Mouse (Mus musculus): ENCODE measurements around the gene Usp6nl. TPM values are rescaled to one million over a fixed set of nuclear protein-coding genes. Genes with fewer than 3 reads are reported as not detected.

Usp6nl gene
- total and polyA plus RNA-seq, 2 experiments from 2014 or later, result 7.8 to 16.8 TPM

DNA sequence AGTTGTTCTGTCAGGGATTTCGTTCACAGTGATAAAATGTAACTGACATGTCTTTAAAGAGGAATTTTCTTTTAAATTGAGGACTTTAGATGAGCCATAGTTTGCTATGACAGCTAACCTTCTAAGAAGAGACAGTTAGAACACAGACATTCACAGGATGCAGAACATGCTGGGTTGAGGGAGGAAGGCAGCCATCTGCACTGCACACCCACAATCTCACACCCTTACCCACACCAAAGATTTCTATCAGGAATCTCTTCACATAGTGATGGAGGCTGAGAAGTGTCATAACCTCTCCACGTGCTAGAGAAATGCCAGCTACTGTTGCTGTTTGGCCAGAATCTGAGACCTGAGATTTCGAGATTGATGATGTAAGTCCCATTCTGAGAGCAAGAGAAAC is 139.8 kb downstream of the Usp6nl start:
- Histone ChIP-seq H3K27me3 (ENCODE audit: insufficient read depth, low read length) (no peaks in the 10 kb centered on the region), H3K9me3 (ENCODE audit: low read length) (no peaks in the 10 kb centered on the region), H3K4me3 (ENCODE audit: low read length) (no peak overlapping the region), H3K4me2 (ENCODE audit: low read depth, low read length) (no peak overlapping the region), H3K4me1 (ENCODE audit: insufficient read depth, low read length) (no peaks in the 10 kb centered on the region), H3K36me3 (ENCODE audit: insufficient read depth, low read length) (no peaks in the 10 kb centered on the region), H3K27ac (no peak overlapping the region), H3K9ac (replicated peaks; ENCODE audit: low read length) (no peak overlapping the region)
- no peak for TF ChIP-seq CTCF (IDR thresholded peaks at IDR 0.05; ENCODE audit: low read depth)
- ATAC-seq (no peak), DNase-seq (ENCODE audit: low spot score) (no peak)
- 90% methylated on average over 3 of the region's 3 CpGs for WGBS

DNA sequence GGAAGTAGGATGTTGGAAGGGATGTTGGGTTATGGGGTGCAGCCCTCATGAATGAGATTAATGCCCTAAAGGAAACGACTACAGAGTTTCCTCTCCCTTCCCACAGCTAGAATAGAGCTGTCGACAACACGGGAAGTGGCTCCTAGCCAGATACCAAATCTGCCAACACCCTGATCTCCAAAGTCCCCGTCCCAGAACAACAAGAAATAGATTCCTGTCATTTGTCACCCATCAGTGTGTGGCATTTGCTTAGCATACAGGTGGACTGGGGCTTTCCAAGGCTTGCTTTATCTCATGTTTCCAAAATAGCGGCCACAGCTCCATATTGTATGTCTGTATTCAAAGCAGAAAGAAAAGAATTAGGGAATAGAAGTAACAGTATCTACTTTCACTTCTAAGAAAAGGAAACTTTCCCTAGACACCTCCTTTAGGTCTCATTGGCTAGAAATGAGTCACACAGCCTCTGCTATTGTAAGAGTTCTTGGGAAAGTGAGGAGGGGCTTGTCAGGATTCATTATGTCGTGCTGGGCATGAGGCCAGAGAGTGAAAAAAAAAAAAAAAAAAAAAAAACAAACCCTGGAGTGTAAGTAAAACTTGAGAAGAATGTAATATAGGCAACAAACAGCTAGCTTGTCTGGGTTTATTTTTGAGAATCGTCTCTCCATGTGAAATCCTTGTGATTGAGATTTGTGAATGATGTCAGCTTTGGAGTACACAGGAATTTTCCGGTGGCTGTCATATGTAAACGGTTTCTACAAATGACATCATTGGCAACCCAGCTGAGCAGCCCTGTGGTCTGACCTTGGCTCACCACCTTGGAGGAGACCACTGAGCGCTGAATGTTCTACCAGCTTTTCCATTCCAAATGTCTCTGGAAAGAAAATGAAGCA is 141.6 kb downstream of the Usp6nl start:
- no peaks in the 10 kb centered on the region for H3K36me3 ChIP-seq (ENCODE audit: insufficient read depth, low read length)
- WGBS, result 20% methylated on average over 10 of the region's 10 CpGs
- ATAC-seq (peak; percentile 89), DNase-seq (ENCODE audit: low spot score) (peak; percentile 67)
- no peaks in the 10 kb centered on the region for H3K9me3 ChIP-seq (ENCODE audit: low read length)
- H3K4me3 ChIP-seq (ENCODE audit: low read length), result no peak overlapping the region
- no peak overlapping the region for H3K9ac ChIP-seq (replicated peaks; ENCODE audit: low read length)
- no peak for TF ChIP-seq CTCF (IDR thresholded peaks at IDR 0.05; ENCODE audit: low read depth)
- H3K4me1 ChIP-seq (ENCODE audit: insufficient read depth, low read length), result no peaks in the 10 kb centered on the region
- H3K27me3 ChIP-seq (ENCODE audit: insufficient read depth, low read length), result no peaks in the 10 kb centered on the region
- H3K4me2 ChIP-seq (ENCODE audit: low read depth, low read length), result no peak overlapping the region
- peak overlapping the region; percentile 74 for H3K27ac ChIP-seq

DNA sequence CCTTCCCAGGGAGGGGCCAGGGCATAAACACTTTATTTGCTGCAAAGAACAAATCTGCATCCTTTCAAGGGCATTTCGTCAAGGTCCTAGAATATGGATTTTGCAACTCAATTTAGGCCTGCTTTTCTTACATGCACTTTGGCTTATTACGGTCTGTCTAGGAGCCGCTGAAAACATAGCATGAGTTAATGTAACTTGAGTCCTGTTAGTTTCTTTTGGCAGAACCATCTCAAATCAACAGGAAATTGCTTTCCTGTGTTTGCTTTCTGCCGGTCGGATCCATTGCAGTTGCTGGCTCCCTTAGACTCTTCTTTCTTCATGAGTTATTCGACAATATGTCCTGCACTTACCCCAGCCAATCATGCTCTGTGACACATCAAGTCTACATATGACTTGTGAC is 143.9 kb downstream of the Usp6nl start:
- Histone ChIP-seq H3K36me3 (ENCODE audit: insufficient read depth, low read length) (no peaks in the 10 kb centered on the region), H3K27me3 (ENCODE audit: insufficient read depth, low read length) (no peaks in the 10 kb centered on the region), H3K4me1 (ENCODE audit: insufficient read depth, low read length) (peaks cover 11% of the 10 kb centered on the region; the same call in 1 of the 2 replicates), H3K27ac (no peak overlapping the region), H3K9me3 (ENCODE audit: low read length) (no peaks in the 10 kb centered on the region), H3K9ac (replicated peaks; ENCODE audit: low read length) (no peak overlapping the region), H3K4me3 (ENCODE audit: low read length) (no peak overlapping the region), H3K4me2 (ENCODE audit: low read depth, low read length) (no peak overlapping the region)
- ATAC-seq (no peak), DNase-seq (ENCODE audit: low spot score) (no peak)
- 77% methylated on average over 6 of the region's 6 CpGs for WGBS
- no peak for TF ChIP-seq CTCF (IDR thresholded peaks at IDR 0.05; ENCODE audit: low read depth)

DNA sequence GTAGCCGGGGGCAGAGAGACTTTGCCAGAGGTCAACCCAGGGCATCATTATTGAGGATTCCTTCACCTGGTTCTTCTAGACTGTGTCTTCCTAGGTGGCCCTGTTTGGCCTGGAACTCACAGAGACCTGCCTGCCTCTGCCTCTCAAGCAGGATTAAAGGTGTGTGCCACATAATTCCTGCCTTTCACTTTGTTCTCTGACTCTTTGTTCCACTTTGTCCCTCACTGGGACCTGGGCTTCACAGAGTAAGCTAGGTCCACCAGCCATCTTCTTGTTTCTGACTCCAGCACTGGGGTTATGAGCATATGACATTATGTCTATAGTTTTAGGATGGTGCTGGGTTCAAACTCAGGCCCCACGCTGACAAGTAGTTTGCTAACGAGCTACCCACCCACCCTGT is 144.9 kb downstream of the Usp6nl start:
- Histone ChIP-seq H3K27me3 (ENCODE audit: insufficient read depth, low read length) (no peaks in the 10 kb centered on the region), H3K9me3 (ENCODE audit: low read length) (no peaks in the 10 kb centered on the region), H3K36me3 (ENCODE audit: insufficient read depth, low read length) (no peaks in the 10 kb centered on the region), H3K4me1 (ENCODE audit: insufficient read depth, low read length) (peaks cover 11% of the 10 kb centered on the region; the same call in 1 of the 2 replicates), H3K4me2 (ENCODE audit: low read depth, low read length) (no peak overlapping the region), H3K27ac (no peak overlapping the region), H3K4me3 (ENCODE audit: low read length) (no peak overlapping the region), H3K9ac (replicated peaks; ENCODE audit: low read length) (no peak overlapping the region)
- TF ChIP-seq CTCF (IDR thresholded peaks at IDR 0.05; ENCODE audit: low read depth), result no peak
- no peak for ATAC-seq
- DNase-seq (ENCODE audit: low spot score), result no peak
- WGBS, result over 99% methylated on average over 3 of the region's 3 CpGs

DNA sequence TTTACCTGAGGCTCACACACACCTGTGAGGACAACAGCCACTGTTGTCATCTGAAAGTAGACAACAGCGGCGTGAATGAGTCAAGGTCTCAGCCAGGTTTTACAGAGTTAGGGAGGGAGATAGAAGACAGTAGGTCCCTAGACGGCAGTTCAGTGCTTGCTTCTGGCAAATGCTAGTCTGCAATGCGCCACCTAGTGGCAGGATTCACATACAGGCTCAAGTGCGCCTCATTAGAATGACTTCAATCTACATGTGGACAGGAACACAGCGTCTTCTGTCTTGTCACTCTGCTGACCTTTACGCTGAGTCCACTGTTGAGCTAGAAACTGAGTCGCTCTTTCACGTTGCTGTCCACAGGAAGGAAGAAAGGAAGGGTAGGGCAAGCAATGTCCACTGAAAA is 146.7 kb downstream of the Usp6nl start:
- peak; percentile 85 for DNase-seq (ENCODE audit: low spot score)
- no peak overlapping the region for H3K9ac ChIP-seq (replicated peaks; ENCODE audit: low read length)
- no peaks in the 10 kb centered on the region for H3K27me3 ChIP-seq (ENCODE audit: insufficient read depth, low read length)
- no peaks in the 10 kb centered on the region for H3K9me3 ChIP-seq (ENCODE audit: low read length)
- peak; percentile 39; the same call in 1 of the 2 replicates for ATAC-seq
- H3K27ac ChIP-seq, result no peak overlapping the region
- peaks cover 11% of the 10 kb centered on the region; the same call in 1 of the 2 replicates for H3K4me1 ChIP-seq (ENCODE audit: insufficient read depth, low read length)
- no peaks in the 10 kb centered on the region for H3K36me3 ChIP-seq (ENCODE audit: insufficient read depth, low read length)
- WGBS, result 40% methylated on average over 9 of the region's 9 CpGs
- no peak overlapping the region for H3K4me2 ChIP-seq (ENCODE audit: low read depth, low read length)
- no peak overlapping the region for H3K4me3 ChIP-seq (ENCODE audit: low read length)
- peak; percentile 89 for TF ChIP-seq CTCF (IDR thresholded peaks at IDR 0.05; ENCODE audit: low read depth)

GRCm38 (mm10) chr2:6471110-6471611 is 148.7 kb downstream of the Usp6nl start:
- WGBS, result 39% methylated on average over 4 of the region's 4 CpGs
- Histone ChIP-seq H3K4me2 (ENCODE audit: low read depth, low read length) (no peak overlapping the region), H3K36me3 (ENCODE audit: insufficient read depth, low read length) (no peaks in the 10 kb centered on the region), H3K9me3 (ENCODE audit: low read length) (no peaks in the 10 kb centered on the region), H3K4me3 (ENCODE audit: low read length) (no peak overlapping the region), H3K27me3 (ENCODE audit: insufficient read depth, low read length) (no peaks in the 10 kb centered on the region), H3K9ac (replicated peaks; ENCODE audit: low read length) (no peak overlapping the region), H3K27ac (no peak overlapping the region), H3K4me1 (ENCODE audit: insufficient read depth, low read length) (peaks cover 11% of the 10 kb centered on the region; the same call in 1 of the 2 replicates)
- no peak for TF ChIP-seq CTCF (IDR thresholded peaks at IDR 0.05; ENCODE audit: low read depth)
- DNase-seq (ENCODE audit: low spot score), result no peak
- no peak for ATAC-seq

GRCm38 (mm10) chr2:6473829-6474228 is 151.4 kb downstream of the Usp6nl start:
- ATAC-seq (no peak), DNase-seq (ENCODE audit: low spot score) (no peak)
- no peak overlapping the region for H3K9ac ChIP-seq (replicated peaks; ENCODE audit: low read length)
- H3K4me2 ChIP-seq (ENCODE audit: low read depth, low read length), result no peak overlapping the region
- no peaks in the 10 kb centered on the region for H3K9me3 ChIP-seq (ENCODE audit: low read length)
- H3K36me3 ChIP-seq (ENCODE audit: insufficient read depth, low read length), result no peaks in the 10 kb centered on the region
- H3K4me1 ChIP-seq (ENCODE audit: insufficient read depth, low read length), result peaks cover 15% of the 10 kb centered on the region
- no peak overlapping the region for H3K27ac ChIP-seq
- H3K4me3 ChIP-seq (ENCODE audit: low read length), result no peak overlapping the region
- TF ChIP-seq CTCF (IDR thresholded peaks at IDR 0.05; ENCODE audit: low read depth), result peak; percentile 35; the same call in 1 of the 2 replicates
- WGBS, result 75% methylated on average over 5 of the region's 5 CpGs
- no peaks in the 10 kb centered on the region for H3K27me3 ChIP-seq (ENCODE audit: insufficient read depth, low read length)

Data from hindbrain, postnatal 0 days (tissue).